Mouse (Mus musculus) liver, adult 2 months (tissue): ENCODE results near the gene Nup107.

ENCODE experiments used
- CTCF ChIP-seq: fragments of 200-500 bp; IDR thresholded peaks from 2 replicates; pipeline ENCODE4 v1.5.1; 2011; ENCODE audit warnings: low read depth, low read length, control low read depth
- POLR2A ChIP-seq: fragments of 200-500 bp; IDR thresholded peaks from 2 replicates; pipeline ENCODE4 v1.6.1; 2011; ENCODE audit warnings: low read length, control low read depth; ENCODE audit not compliant: insufficient read depth; ENCODE audit errors: extremely low read depth

DNA sequence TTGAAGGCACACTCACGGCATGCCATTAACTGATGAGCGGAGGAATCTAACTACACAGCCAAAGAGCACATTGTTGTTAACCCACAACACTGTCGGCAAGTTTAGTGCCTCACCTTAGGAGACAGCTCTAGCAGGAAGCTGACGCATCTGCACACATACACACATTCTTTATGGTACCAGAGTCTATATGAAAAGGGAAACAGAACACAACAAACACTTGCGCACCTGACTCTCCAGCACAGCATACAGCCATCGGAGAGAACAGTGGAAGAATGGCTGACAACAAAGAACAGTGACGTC is 24.4 kb downstream of the Nup107 start:
- no peak for TF ChIP-seq POLR2A
- TF ChIP-seq CTCF, result no peak
